ENCODE assay signal across 9 mouse cellular contexts in genomic region chr15:95848493-95849064, GRCm38 (mm10). TPM values are rescaled to one million over a fixed set of nuclear protein-coding genes. Genes with fewer than 3 reads are reported as not detected.
DNase-seq lines count a peak whose midpoint lies in the region; ATAC-seq lines count a peak whose summit lies in the region.
"Had no signal": no experiment of that assay in that cellular context is flagged by ENCODE, and none has a peak within 500 bp of the region (broad histone marks: within the 10 kb centered on the region; RNA-seq: fewer than 3 reads in every experiment).

No protein-coding gene starts in this region.

- no peaks in the 10 kb centered on the region for H3K9me3 ChIP-seq in embryonic facial prominence, embryonic 13.5 days
- no peaks in the 10 kb centered on the region for H3K9me3 ChIP-seq in embryonic facial prominence, embryonic 10.5 days
- H3K9me3 ChIP-seq in embryonic facial prominence, embryonic 14.5 days (ENCODE audit: control insufficient read depth, low read length) = no peaks in the 10 kb centered on the region
- H3K9me3 ChIP-seq in liver, embryonic 16.5 days (replicated peaks; ENCODE audit: control insufficient read depth, low read length) = no peaks in the 10 kb centered on the region
- H3K9me3 ChIP-seq: hindbrain, embryonic 10.5 days had no signal

- peaks cover 47% of the 10 kb centered on the region for H3K4me1 ChIP-seq in embryonic facial prominence, embryonic 13.5 days
- peaks cover 44% of the 10 kb centered on the region for H3K4me1 ChIP-seq in embryonic facial prominence, embryonic 10.5 days
- H3K4me1 ChIP-seq in embryonic facial prominence, embryonic 14.5 days (ENCODE audit: control insufficient read depth, insufficient read depth, low read length) = peaks cover 18% of the 10 kb centered on the region
- peaks cover 25% of the 10 kb centered on the region for H3K4me1 ChIP-seq in liver, embryonic 16.5 days (ENCODE audit: control insufficient read depth, low read depth, low read length)

- H3K9ac ChIP-seq in embryonic facial prominence, embryonic 13.5 days = no peak overlapping the region
- no peak overlapping the region for H3K9ac ChIP-seq in embryonic facial prominence, embryonic 14.5 days (ENCODE audit: low read depth, low read length)
- no peak overlapping the region for H3K9ac ChIP-seq in liver, embryonic 16.5 days (ENCODE audit: low read depth, low read length)

- WGBS in embryonic facial prominence, embryonic 13.5 days = 44% methylated on average over 6 of the region's 6 CpGs
- 86% methylated on average over 6 of the region's 6 CpGs for WGBS in embryonic facial prominence, embryonic 10.5 days
- WGBS in embryonic facial prominence, embryonic 14.5 days = 47% methylated on average over 6 of the region's 6 CpGs
- 52% methylated on average over 6 of the region's 6 CpGs for WGBS in liver, embryonic 16.5 days (ENCODE audit: insufficient replicate concordance)

- H3K4me3 ChIP-seq in embryonic facial prominence, embryonic 13.5 days = no peak overlapping the region
- no peak overlapping the region for H3K4me3 ChIP-seq in embryonic facial prominence, embryonic 10.5 days
- H3K4me3 ChIP-seq in embryonic facial prominence, embryonic 14.5 days (ENCODE audit: low read depth, low read length) = no peak overlapping the region
- H3K4me3 ChIP-seq in liver, embryonic 16.5 days (ENCODE audit: low read depth, low read length) = no peak overlapping the region
- H3K4me3 ChIP-seq: hindbrain, embryonic 10.5 days had no signal

- H3K27ac ChIP-seq in embryonic facial prominence, embryonic 13.5 days = peak overlapping the region; percentile 88
- no peak overlapping the region for H3K27ac ChIP-seq in embryonic facial prominence, embryonic 10.5 days (replicated peaks)
- peak overlapping the region; percentile 41 for H3K27ac ChIP-seq in embryonic facial prominence, embryonic 14.5 days (replicated peaks; ENCODE audit: low read depth, low read length)
- no peak overlapping the region; the same call in 1 of the 2 replicates for H3K27ac ChIP-seq in liver, embryonic 16.5 days (ENCODE audit: low read length)

- ATAC-seq in embryonic facial prominence, embryonic 13.5 days (ENCODE audit: insufficient number of reproducible peaks, insufficient read depth, low FRiP score, low TSS enrichment, low read depth) = no peak
- no peak for ATAC-seq in embryonic facial prominence, embryonic 14.5 days (ENCODE audit: low read depth)
- ATAC-seq in liver, embryonic 16.5 days (ENCODE audit: low read depth) = peak; percentile 77

- no peaks in the 10 kb centered on the region for H3K36me3 ChIP-seq in embryonic facial prominence, embryonic 13.5 days
- H3K36me3 ChIP-seq in embryonic facial prominence, embryonic 10.5 days (replicated peaks) = no peaks in the 10 kb centered on the region
- no peaks in the 10 kb centered on the region for H3K36me3 ChIP-seq in embryonic facial prominence, embryonic 14.5 days (ENCODE audit: control insufficient read depth, insufficient read depth, low read length)
- H3K36me3 ChIP-seq in liver, embryonic 16.5 days (ENCODE audit: control insufficient read depth, insufficient read depth) = no peaks in the 10 kb centered on the region
- H3K36me3 ChIP-seq: hindbrain, embryonic 10.5 days had no signal

- H3K4me2 ChIP-seq in embryonic facial prominence, embryonic 13.5 days = no peak overlapping the region
- H3K4me2 ChIP-seq in embryonic facial prominence, embryonic 14.5 days (ENCODE audit: low read depth, low read length) = no peak overlapping the region
- H3K4me2 ChIP-seq in liver, embryonic 16.5 days (ENCODE audit: low read depth, low read length) = no peak overlapping the region

- no peak for DNase-seq in embryonic facial prominence, embryonic 10.5 days (ENCODE audit: low spot score)
- DNase-seq in 416B (ENCODE audit: low read depth) = peak; percentile 70
- peak; percentile 45 for DNase-seq in embryonic facial prominence, embryonic 14.5 days (ENCODE audit: low spot score)
- DNase-seq in urinary bladder, postnatal 36 days (ENCODE audit: low spot score in 2 of 2) = no peak
- DNase-seq in gastrocnemius, adult 18-20 months (ENCODE audit: low spot score) = no peak
- no peak for DNase-seq in heart, adult 18-20 months

- no peaks in the 10 kb centered on the region for H3K27me3 ChIP-seq in embryonic facial prominence, embryonic 13.5 days
- no peaks in the 10 kb centered on the region for H3K27me3 ChIP-seq in embryonic facial prominence, embryonic 10.5 days (replicated peaks; ENCODE audit: low read depth, poor library complexity, severe bottlenecking)
- H3K27me3 ChIP-seq in embryonic facial prominence, embryonic 14.5 days (replicated peaks; ENCODE audit: control insufficient read depth, insufficient read depth, low read length) = no peaks in the 10 kb centered on the region
- H3K27me3 ChIP-seq in liver, embryonic 16.5 days (ENCODE audit: control insufficient read depth, insufficient read depth, low read depth, low read length) = no peaks in the 10 kb centered on the region

RNA-seq across cellular contexts. Expression of gene Ano6, which starts 57.9 kb away (rescaled TPM):
- 52.3 and 55.3 TPM in 2 replicates for polyA plus RNA-seq in embryonic facial prominence, embryonic 13.5 days (2015; fragmentation: Nextera tagmentation; extraction: Ambion mirVana)
- polyA plus RNA-seq in embryonic facial prominence, embryonic 10.5 days (2016; fragmentation: Nextera tagmentation; extraction: Ambion mirVana) = 40.5 and 41.6 TPM in 2 replicates
- 57.3 and 59.5 TPM in 2 replicates for polyA plus RNA-seq in embryonic facial prominence, embryonic 14.5 days (2014; fragmentation: Nextera tagmentation; extraction: Ambion mirVana)
- 9.2 and 10.5 TPM in 2 replicates for polyA plus RNA-seq in liver, embryonic 16.5 days (2015; fragmentation: Nextera tagmentation; extraction: Ambion mirVana)
- total RNA-seq in gastrocnemius, adult 18-20 months (2021) = 10 to 100 TPM; 37.9 to 45.8 TPM
- 10 to 100 TPM; 15.9 to 18.3 TPM for total RNA-seq in heart, adult 18-20 months (2021)

Comparison
In these comparisons a context has a peak if more than half of its experiments do, and no peak if none do; other contexts are left out.
1. H3K27ac ChIP-seq: peak in embryonic facial prominence, embryonic 13.5 days (single experiment) and embryonic facial prominence, embryonic 14.5 days (single experiment); none in embryonic facial prominence, embryonic 10.5 days (single experiment) and liver, embryonic 16.5 days (single experiment).
2. DNase-seq: peak in 416B (single experiment) and embryonic facial prominence, embryonic 14.5 days (single experiment); none in embryonic facial prominence, embryonic 10.5 days (single experiment), urinary bladder, postnatal 36 days (0 of 2), gastrocnemius, adult 18-20 months (single experiment) and heart, adult 18-20 months (0 of 2).